Mouse (Mus musculus) erythroblast, embryonic 14.5 days (primary cell): ENCODE results near the gene Thsd7b. TPM values are rescaled to one million over a fixed set of nuclear protein-coding genes. Genes with fewer than 3 reads are reported as not detected.

Source experiments
- H3K27me3 ChIP-seq: 2 replicates; pipeline ENCODE4 v1.6.1; 2012; ENCODE audit warnings: inconsistent platforms; ENCODE audit not compliant: control insufficient read depth
- H3K36me3 ChIP-seq: 2 replicates; pipeline ENCODE4 v1.6.1; 2012; ENCODE audit warnings: mild to moderate bottlenecking, inconsistent platforms; ENCODE audit not compliant: control insufficient read depth
- H3K4me1 ChIP-seq: 2 replicates; pipeline ENCODE4 v1.6.1; 2012; ENCODE audit warnings: inconsistent platforms; ENCODE audit not compliant: control insufficient read depth
- H3K4me3 ChIP-seq: replicated peaks from 2 replicates; pipeline ENCODE3; 2012; ENCODE audit warnings: moderate library complexity, mild to moderate bottlenecking, inconsistent platforms
- H3K9me3 ChIP-seq: 2 replicates; pipeline ENCODE4 v1.6.1; 2012; ENCODE audit warnings: low read length, inconsistent platforms, mixed read lengths; ENCODE audit not compliant: control insufficient read depth
- GATA1 ChIP-seq: IDR thresholded peaks from 2 replicates; pipeline ENCODE4 v1.6.1; 2012; ENCODE audit warnings: low read length, inconsistent platforms, mixed read lengths
- TAL1 ChIP-seq: IDR thresholded peaks from 3 replicates; pipeline ENCODE4 v1.6.1; 2012; ENCODE audit warnings: low read length, inconsistent platforms, mixed read lengths
- polyA plus RNA-seq: library from polyadenylated mRNA; stranded (reverse); fragments of >175 nt; gene quantifications from 2 replicates; pipeline ENCODE4 v1.2.3, GENCODE M21; 2012

The Thsd7b gene
- polyA plus RNA-seq, result not detected in 2 replicates

- H3K9me3 ChIP-seq, result no peaks in the 10 kb centered on the region
- TF ChIP-seq GATA1 (no peak), TAL1 (no peak)
- H3K27me3 ChIP-seq, result peaks cover 15% of the 10 kb centered on the region
- no peaks in the 10 kb centered on the region for H3K4me1 ChIP-seq
- H3K36me3 ChIP-seq, result no peaks in the 10 kb centered on the region
- no peak within 1 kb of the TSS for H3K4me3 ChIP-seq
Measured at GRCm38 (mm10) chr1:129272982-129273937, at the start of gene Thsd7b. Gene Thsd7b (plus strand): TSS chr1:129273302.

GRCm38 (mm10) chr1:129244292-129244691, 28.8 kb upstream of the Thsd7b start:
- no peak overlapping the region for H3K4me3 ChIP-seq
- no peak for TF ChIP-seq TAL1
- no peak for TF ChIP-seq GATA1
- H3K9me3 ChIP-seq, result no peaks in the 10 kb centered on the region
- no peaks in the 10 kb centered on the region for H3K4me1 ChIP-seq
- H3K27me3 ChIP-seq, result no peaks in the 10 kb centered on the region
- no peaks in the 10 kb centered on the region for H3K36me3 ChIP-seq

GRCm38 (mm10) chr1:129250704-129251443, 22.2 kb upstream of the Thsd7b start:
- Histone ChIP-seq H3K4me3 (no peak overlapping the region), H3K9me3 (no peaks in the 10 kb centered on the region), H3K4me1 (no peaks in the 10 kb centered on the region), H3K27me3 (no peaks in the 10 kb centered on the region), H3K36me3 (no peaks in the 10 kb centered on the region)
- TF ChIP-seq GATA1 (no peak), TAL1 (no peak)

GRCm38 (mm10) chr1:129266684-129267083, 6.4 kb upstream of the Thsd7b start:
- Histone ChIP-seq H3K4me1 (no peaks in the 10 kb centered on the region), H3K36me3 (no peaks in the 10 kb centered on the region), H3K9me3 (no peaks in the 10 kb centered on the region), H3K4me3 (no peak overlapping the region), H3K27me3 (no peaks in the 10 kb centered on the region)
- no peak for TF ChIP-seq GATA1
- TF ChIP-seq TAL1, result no peak

GRCm38 (mm10) chr1:129304173-129304572, 31.1 kb downstream of the Thsd7b start:
- no peak for TF ChIP-seq GATA1
- no peak for TF ChIP-seq TAL1
- Histone ChIP-seq H3K27me3 (no peaks in the 10 kb centered on the region), H3K4me3 (no peak overlapping the region), H3K36me3 (no peaks in the 10 kb centered on the region), H3K4me1 (no peaks in the 10 kb centered on the region), H3K9me3 (no peaks in the 10 kb centered on the region)

GRCm38 (mm10) chr1:129324388-129324787, 51.3 kb downstream of the Thsd7b start:
- no peaks in the 10 kb centered on the region for H3K4me1 ChIP-seq
- H3K36me3 ChIP-seq, result no peaks in the 10 kb centered on the region
- H3K27me3 ChIP-seq, result no peaks in the 10 kb centered on the region
- H3K4me3 ChIP-seq, result no peak overlapping the region
- H3K9me3 ChIP-seq, result no peaks in the 10 kb centered on the region
- TF ChIP-seq GATA1 (no peak), TAL1 (no peak)

- Histone ChIP-seq H3K9me3 (no peaks in the 10 kb centered on the region), H3K36me3 (no peaks in the 10 kb centered on the region), H3K4me1 (no peaks in the 10 kb centered on the region), H3K4me3 (no peak overlapping the region), H3K27me3 (no peaks in the 10 kb centered on the region)
- no peak for TF ChIP-seq TAL1
- TF ChIP-seq GATA1, result no peak
Measured at GRCm38 (mm10) chr1:129324798-129325197, 51.7 kb downstream of the Thsd7b start.

- TF ChIP-seq TAL1, result no peak
- no peak for TF ChIP-seq GATA1
Measured at GRCm38 (mm10) chr1:129356631-129357030, 83.5 kb downstream of the Thsd7b start.

GRCm38 (mm10) chr1:129357378-129357777, 84.3 kb downstream of the Thsd7b start:
- peaks cover 2% of the 10 kb centered on the region; the same call in 1 of the 2 replicates for H3K9me3 ChIP-seq
- H3K4me3 ChIP-seq, result no peak overlapping the region
- H3K36me3 ChIP-seq, result no peaks in the 10 kb centered on the region
- TF ChIP-seq TAL1, result no peak
- no peak for TF ChIP-seq GATA1
- no peaks in the 10 kb centered on the region for H3K27me3 ChIP-seq
- H3K4me1 ChIP-seq, result no peaks in the 10 kb centered on the region

More at GRCm38 (mm10) chr1:129356631-129357030, 83.5 kb downstream of the Thsd7b start:
- no peaks in the 10 kb centered on the region for H3K36me3 ChIP-seq
- peaks cover 2% of the 10 kb centered on the region; the same call in 1 of the 2 replicates for H3K9me3 ChIP-seq
- H3K4me3 ChIP-seq, result no peak overlapping the region
- H3K4me1 ChIP-seq, result no peaks in the 10 kb centered on the region
- H3K27me3 ChIP-seq, result no peaks in the 10 kb centered on the region
